Mouse (Mus musculus) kidney, adult 18-20 months (tissue): ENCODE data around the gene Zfp326.
A peak's percentile ranks its signal among the peaks of the same experiment; 100 is the strongest.

ENCODE experiments used
- DNase-seq: peaks from one replicate; pipeline ENCODE4 v3.0.0; 2021

Zfp326 gene

GRCm38 (mm10) chr5:105867841-105868447, 8.4 kb upstream of the Zfp326 start:
- peak; percentile 52 for DNase-seq

- DNase-seq = peak; percentile 86
These were observed 7.8 kb upstream of the Zfp326 start for GRCm38 (mm10) chr5:105868593-105868992.

GRCm38 (mm10) chr5:105869739-105870138, 6.6 kb upstream of the Zfp326 start:
- no peak for DNase-seq

GRCm38 (mm10) chr5:105871140-105871539, 5.2 kb upstream of the Zfp326 start:
- no peak for DNase-seq

- no peak for DNase-seq
These were observed 4.2 kb upstream of the Zfp326 start for GRCm38 (mm10) chr5:105872176-105872575.

- DNase-seq = no peak
These were observed 3.4 kb upstream of the Zfp326 start for GRCm38 (mm10) chr5:105872916-105873315.

- no peak for DNase-seq
These were observed 2.6 kb upstream of the Zfp326 start for GRCm38 (mm10) chr5:105873774-105874173.

GRCm38 (mm10) chr5:105874476-105874875, 1.9 kb upstream of the Zfp326 start:
- no peak for DNase-seq

GRCm38 (mm10) chr5:105876925-105877774, 785 bp downstream of the Zfp326 start:
- no peak for DNase-seq

GRCm38 (mm10) chr5:105887317-105887716, 11.0 kb downstream of the Zfp326 start:
- DNase-seq = no peak

GRCm38 (mm10) chr5:105898161-105898560, 21.8 kb downstream of the Zfp326 start:
- DNase-seq = no peak

- DNase-seq = no peak
These were observed 32.8 kb downstream of the Zfp326 start for GRCm38 (mm10) chr5:105909209-105909608.

GRCm38 (mm10) chr5:105909671-105910070, 33.3 kb downstream of the Zfp326 start:
- DNase-seq = no peak

- no peak for DNase-seq
These were observed 35.1 kb downstream of the Zfp326 start for GRCm38 (mm10) chr5:105911498-105911897.

GRCm38 (mm10) chr5:105917398-105917797, 41.0 kb downstream of the Zfp326 start:
- no peak for DNase-seq

GRCm38 (mm10) chr5:105918289-105918688, 41.9 kb downstream of the Zfp326 start:
- DNase-seq = no peak

- DNase-seq = no peak
These were observed 46.6 kb downstream of the Zfp326 start for GRCm38 (mm10) chr5:105922818-105923487.

- no peak for DNase-seq
These were observed 48.0 kb downstream of the Zfp326 start for GRCm38 (mm10) chr5:105924347-105924746.

GRCm38 (mm10) chr5:105925568-105926255, 49.3 kb downstream of the Zfp326 start:
- no peak for DNase-seq

- DNase-seq = no peak
These were observed 53.9 kb downstream of the Zfp326 start for GRCm38 (mm10) chr5:105930282-105930681.

GRCm38 (mm10) chr5:105932392-105932791, 56.0 kb downstream of the Zfp326 start:
- no peak for DNase-seq

- no peak for DNase-seq
These were observed 65.6 kb downstream of the Zfp326 start for GRCm38 (mm10) chr5:105941951-105942350.
